Mouse (Mus musculus) stomach, embryonic 14.5 days (tissue): ENCODE measurements around the gene Gm11042. TPM values are rescaled to one million over a fixed set of nuclear protein-coding genes. Genes with fewer than 3 reads are reported as not detected.

Experiments used
- ATAC-seq: fragments of 200-750 bp; cut with Nextera tagmentation; 2 replicates; pipeline ENCODE4 v1.8.0; 2017; ENCODE audit warnings: low read depth, moderate TSS enrichment; ENCODE audit not compliant: insufficient number of reproducible peaks, insufficient read depth, low FRiP score
- H3K27ac ChIP-seq: fragments of 300-500 bp; sonication (generic); 2 replicates; pipeline ENCODE4 v1.5.1; 2014; ENCODE audit warnings: mild to moderate bottlenecking, low read length, moderate library complexity, mixed read lengths
- H3K27me3 ChIP-seq: fragments of 300-500 bp; sonication (generic); 2 replicates; pipeline ENCODE4 v1.6.1; 2014; ENCODE audit warnings: low read length, control low read depth, mixed read lengths; ENCODE audit not compliant: control insufficient read depth, insufficient read depth
- H3K36me3 ChIP-seq: fragments of 300-500 bp; sonication (generic); 2 replicates; pipeline ENCODE4 v1.6.1; 2014; ENCODE audit warnings: mild to moderate bottlenecking, control low read depth, low read length, moderate library complexity, mixed read lengths; ENCODE audit not compliant: control insufficient read depth, insufficient read depth
- H3K4me1 ChIP-seq: fragments of 300-500 bp; sonication (generic); 2 replicates; pipeline ENCODE4 v1.6.1; 2014; ENCODE audit warnings: low read length, control low read depth, mixed read lengths; ENCODE audit not compliant: control insufficient read depth, insufficient read depth
- H3K4me2 ChIP-seq: fragments of 300-500 bp; sonication (generic); replicated peaks from 2 replicates; pipeline ENCODE4 v1.6.1; 2014; ENCODE audit warnings: low read depth, low read length, control low read depth
- H3K4me3 ChIP-seq: fragments of 300-500 bp; sonication (generic); 2 replicates; pipeline ENCODE4 v1.5.1; 2014; ENCODE audit warnings: low read depth, low read length, control low read depth
- H3K9ac ChIP-seq: fragments of 300-500 bp; sonication (generic); replicated peaks from 2 replicates; pipeline ENCODE4 v1.6.1; 2014; ENCODE audit warnings: low read depth, mild to moderate bottlenecking, control low read depth, low read length, moderate library complexity, mixed read lengths
- H3K9me3 ChIP-seq: fragments of 300-500 bp; sonication (generic); 2 replicates; pipeline ENCODE4 v1.6.1; 2016; ENCODE audit warnings: low read depth, low read length, control low read depth; ENCODE audit not compliant: control insufficient read depth
- WGBS: fragments of 180-500 bp; shearing (Covaris S2); extraction: QIAGEN DNeasy Blood & Tissue Kit; methylation state at CpG from one replicate; pipeline ENCODE4 v1.1.7; 2014; 5-methylcytosine and 5-hydroxymethylcytosine counted together
- polyA plus RNA-seq: library from polyadenylated mRNA; unstranded; fragments of >200 nt; fragmentation: Nextera tagmentation; extraction: Ambion mirVana; gene quantifications from 2 replicates; pipeline ENCODE4 v1.2.1, GENCODE M21; 2014

Gene Gm11042
- polyA plus RNA-seq, 1 experiment from 2014 or later = not detected

DNA sequence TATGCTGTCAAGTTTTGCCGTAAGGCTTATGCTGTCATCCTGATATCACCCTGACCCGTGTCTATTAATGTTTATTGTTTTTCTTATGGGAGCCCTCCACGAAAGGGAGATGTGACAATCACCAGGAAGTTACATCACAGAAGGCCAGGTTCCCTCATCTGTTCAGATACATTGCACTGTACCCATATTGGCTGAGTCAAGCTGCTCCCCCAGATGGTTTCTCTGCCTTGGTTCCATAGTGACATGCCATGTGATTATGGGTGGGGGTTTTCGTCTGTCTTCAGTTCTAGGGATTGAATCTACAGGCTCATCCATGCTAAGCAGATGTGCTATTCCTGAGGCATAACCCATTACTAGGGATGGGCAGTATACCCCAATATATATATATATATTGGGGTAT is 34.8 kb downstream of the Gm11042 start:
- Histone ChIP-seq H3K36me3 (no peaks in the 10 kb centered on the region), H3K4me3 (no peak overlapping the region), H3K4me2 (no peak overlapping the region), H3K27ac (no peak overlapping the region), H3K4me1 (peaks cover 6% of the 10 kb centered on the region; the same call in 1 of the 2 replicates), H3K27me3 (peaks cover 11% of the 10 kb centered on the region; the same call in 1 of the 2 replicates), H3K9ac (no peak overlapping the region), H3K9me3 (no peaks in the 10 kb centered on the region)
- no peak for ATAC-seq
- WGBS = 77% methylated on average over 4 of the region's 4 CpGs

GRCm38 (mm10) chr12:74277265-74277664 is 38.9 kb downstream of the Gm11042 start:
- H3K9me3 ChIP-seq = no peaks in the 10 kb centered on the region
- H3K27me3 ChIP-seq = no peaks in the 10 kb centered on the region
- no peak for ATAC-seq
- WGBS = 80% methylated on average over 5 of the region's 5 CpGs
- H3K4me1 ChIP-seq = no peaks in the 10 kb centered on the region
- no peak overlapping the region for H3K4me2 ChIP-seq
- no peaks in the 10 kb centered on the region for H3K36me3 ChIP-seq
- no peak overlapping the region for H3K4me3 ChIP-seq
- H3K27ac ChIP-seq = no peak overlapping the region
- no peak overlapping the region for H3K9ac ChIP-seq

DNA sequence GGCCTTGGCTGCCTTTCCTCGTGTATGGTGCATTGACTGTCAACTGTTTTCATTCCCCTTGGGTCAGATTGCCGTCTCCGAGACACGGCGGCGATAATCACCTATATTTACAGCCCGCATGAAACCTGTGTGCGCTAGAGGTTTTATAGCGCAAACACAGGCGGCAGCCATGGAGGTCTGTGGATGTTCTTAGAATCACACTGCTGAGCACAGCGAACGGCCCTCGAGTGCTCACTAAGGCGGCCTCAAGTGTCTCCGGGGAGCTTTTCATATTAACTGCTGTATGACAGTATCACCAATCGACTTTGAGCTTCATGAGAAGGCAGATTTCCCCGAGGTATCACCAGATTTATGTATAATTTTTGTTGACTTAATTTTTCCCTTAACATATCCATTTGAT is 43.6 kb downstream of the Gm11042 start:
- Histone ChIP-seq H3K4me2 (no peak overlapping the region), H3K27ac (no peak overlapping the region), H3K9ac (no peak overlapping the region), H3K4me3 (no peak overlapping the region), H3K9me3 (no peaks in the 10 kb centered on the region), H3K36me3 (no peaks in the 10 kb centered on the region), H3K4me1 (no peaks in the 10 kb centered on the region), H3K27me3 (no peaks in the 10 kb centered on the region)
- ATAC-seq = no peak
- 93% methylated on average over 17 of the region's 17 CpGs for WGBS

GRCm38 (mm10) chr12:74268644-74269285 is 47.4 kb downstream of the Gm11042 start:
- WGBS = 84% methylated on average over 15 of the region's 15 CpGs
- H3K36me3 ChIP-seq = no peaks in the 10 kb centered on the region
- no peaks in the 10 kb centered on the region for H3K9me3 ChIP-seq
- H3K9ac ChIP-seq = no peak overlapping the region
- H3K4me3 ChIP-seq = no peak overlapping the region
- no peaks in the 10 kb centered on the region for H3K27me3 ChIP-seq
- H3K4me2 ChIP-seq = no peak overlapping the region
- no peak overlapping the region for H3K27ac ChIP-seq
- no peak for ATAC-seq
- no peaks in the 10 kb centered on the region for H3K4me1 ChIP-seq

GRCm38 (mm10) chr12:74267049-74267448 is 49.1 kb downstream of the Gm11042 start:
- Histone ChIP-seq H3K9ac (no peak overlapping the region), H3K4me1 (no peaks in the 10 kb centered on the region), H3K27ac (no peak overlapping the region), H3K9me3 (no peaks in the 10 kb centered on the region), H3K27me3 (no peaks in the 10 kb centered on the region), H3K4me3 (no peak overlapping the region), H3K36me3 (no peaks in the 10 kb centered on the region), H3K4me2 (no peak overlapping the region)
- ATAC-seq = no peak
- 91% methylated on average over 4 of the region's 4 CpGs for WGBS
